Mouse (Mus musculus) brown adipose tissue, adult 24 weeks (tissue): ENCODE data around the gene Tgfbr3. TPM values are rescaled to one million over a fixed set of nuclear protein-coding genes. Genes with fewer than 3 reads are reported as not detected.

Experiments
- H3K27ac ChIP-seq: fragments of 200-500 bp; replicated peaks from 2 replicates; pipeline ENCODE4 v1.5.1; 2012; ENCODE audit warnings: low read depth, mild to moderate bottlenecking, low read length
- H3K4me1 ChIP-seq: fragments of 200-500 bp; 2 replicates; pipeline ENCODE4 v1.6.1; 2012; ENCODE audit warnings: low read length, mixed read lengths; ENCODE audit not compliant: control insufficient read depth, insufficient read depth, insufficient read length
- H3K4me3 ChIP-seq: fragments of 200-500 bp; 2 replicates; pipeline ENCODE4 v1.5.1; 2012; ENCODE audit warnings: low read depth, mild to moderate bottlenecking, low read length, moderate library complexity; ENCODE audit not compliant: insufficient read depth
- polyA plus RNA-seq: library from polyadenylated mRNA; stranded (reverse); fragments of >200 nt; gene quantifications from 2 replicates; pipeline ENCODE4 v1.2.4, GENCODE M21; 2012; ENCODE audit not compliant: missing spikeins, insufficient read depth, insufficient read length

Gene Tgfbr3
- polyA plus RNA-seq, 1 experiment, result 27.0 TPM

GRCm38 (mm10) chr5:107288427-107289233 lies 799 bp downstream of the Tgfbr3 start:
- peaks cover 11% of the 10 kb centered on the region for H3K4me1 ChIP-seq
- peak overlapping the region; percentile 85 for H3K27ac ChIP-seq
- peak overlapping the region; percentile 98 for H3K4me3 ChIP-seq

- H3K4me3 ChIP-seq, result peak overlapping the region; percentile 98
- H3K4me1 ChIP-seq, result peaks cover 18% of the 10 kb centered on the region
- H3K27ac ChIP-seq, result peak overlapping the region; percentile 85
Measured at GRCm38 (mm10) chr5:107287908-107288267, 1.5 kb downstream of the Tgfbr3 start.

- Histone ChIP-seq H3K4me1 (peaks cover 23% of the 10 kb centered on the region), H3K4me3 (peak overlapping the region; percentile 98), H3K27ac (peak overlapping the region; percentile 85)
Measured at GRCm38 (mm10) chr5:107287254-107287907, 2.0 kb downstream of the Tgfbr3 start.

GRCm38 (mm10) chr5:107285563-107285962 lies 3.9 kb downstream of the Tgfbr3 start:
- Histone ChIP-seq H3K4me1 (peaks cover 34% of the 10 kb centered on the region), H3K4me3 (no peak overlapping the region), H3K27ac (no peak overlapping the region; the same call in 1 of the 2 replicates)

- Histone ChIP-seq H3K4me3 (no peak overlapping the region), H3K4me1 (peaks cover 37% of the 10 kb centered on the region), H3K27ac (peak overlapping the region; percentile 35; the same call in 1 of the 2 replicates)
Measured at GRCm38 (mm10) chr5:107283935-107284524, 5.4 kb downstream of the Tgfbr3 start.

- H3K4me1 ChIP-seq, result peaks cover 40% of the 10 kb centered on the region
- H3K4me3 ChIP-seq, result no peak overlapping the region
- peak overlapping the region; percentile 11; the same call in 1 of the 2 replicates for H3K27ac ChIP-seq
Measured at GRCm38 (mm10) chr5:107282561-107283307, 6.7 kb downstream of the Tgfbr3 start.

GRCm38 (mm10) chr5:107279263-107279662 lies 10.2 kb downstream of the Tgfbr3 start:
- no peak overlapping the region for H3K4me3 ChIP-seq
- H3K4me1 ChIP-seq, result peaks cover 47% of the 10 kb centered on the region
- no peak overlapping the region for H3K27ac ChIP-seq

- peaks cover 40% of the 10 kb centered on the region for H3K4me1 ChIP-seq
- no peak overlapping the region for H3K4me3 ChIP-seq
- no peak overlapping the region for H3K27ac ChIP-seq
Measured at GRCm38 (mm10) chr5:107276186-107276585, 13.2 kb downstream of the Tgfbr3 start.

- H3K4me3 ChIP-seq, result no peak overlapping the region
- H3K27ac ChIP-seq, result peak overlapping the region; percentile 17; the same call in 1 of the 2 replicates
- H3K4me1 ChIP-seq, result peaks cover 50% of the 10 kb centered on the region
Measured at GRCm38 (mm10) chr5:107272252-107273028, 17.0 kb downstream of the Tgfbr3 start.

- peak overlapping the region; percentile 0; the same call in 1 of the 2 replicates for H3K27ac ChIP-seq
- H3K4me3 ChIP-seq, result no peak overlapping the region
- peaks cover 39% of the 10 kb centered on the region for H3K4me1 ChIP-seq
Measured at GRCm38 (mm10) chr5:107269006-107269328, 20.5 kb downstream of the Tgfbr3 start.

GRCm38 (mm10) chr5:107268121-107269005 lies 21.1 kb downstream of the Tgfbr3 start:
- Histone ChIP-seq H3K4me3 (no peak overlapping the region), H3K27ac (peak overlapping the region; percentile 0), H3K4me1 (peaks cover 34% of the 10 kb centered on the region)

GRCm38 (mm10) chr5:107266566-107266965 lies 22.9 kb downstream of the Tgfbr3 start:
- no peak overlapping the region for H3K27ac ChIP-seq
- H3K4me1 ChIP-seq, result peaks cover 31% of the 10 kb centered on the region
- no peak overlapping the region for H3K4me3 ChIP-seq

GRCm38 (mm10) chr5:107264426-107265360 lies 24.7 kb downstream of the Tgfbr3 start:
- H3K4me3 ChIP-seq, result no peak overlapping the region
- peaks cover 27% of the 10 kb centered on the region for H3K4me1 ChIP-seq
- no peak overlapping the region for H3K27ac ChIP-seq
